Mouse (Mus musculus) liver (tissue): ENCODE measurements around the gene Abhd14b.
A peak's percentile ranks its signal among the peaks of the same experiment; 100 is the strongest.

Experiments
- DNase-seq: peaks from one replicate; pipeline ENCODE4 v3.0.0-alpha.2; 2020; ENCODE audit warnings: mixed read lengths

The Abhd14b gene

DNA sequence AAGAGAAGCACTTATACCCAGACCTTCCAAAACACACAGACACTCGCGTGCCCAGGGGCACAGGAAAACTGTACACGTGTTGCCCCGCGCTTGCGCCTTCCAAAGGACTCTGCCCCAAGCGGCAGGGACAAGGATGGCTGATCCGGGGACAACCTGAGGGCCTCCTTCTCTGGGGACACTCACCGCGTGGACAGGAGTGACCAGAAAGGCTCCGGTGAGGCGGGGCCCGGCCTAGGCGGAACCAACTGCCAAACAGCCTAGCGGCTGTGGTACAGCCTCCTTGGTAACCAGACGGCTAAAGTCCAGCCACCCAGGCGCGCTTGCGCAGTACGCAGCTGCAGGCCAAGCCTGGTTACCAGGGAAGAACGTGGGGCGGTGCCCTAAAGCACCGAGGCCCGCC, at the start of gene Abhd14b, which contains the start of gene Abhd14a:
Abhd14b (plus strand) TSS at position 112 of the 400 bp plus-strand sequence.
Abhd14a (minus strand) TSS at position 331 of the 400 bp plus-strand sequence.
- peak; percentile 90 for DNase-seq

DNA sequence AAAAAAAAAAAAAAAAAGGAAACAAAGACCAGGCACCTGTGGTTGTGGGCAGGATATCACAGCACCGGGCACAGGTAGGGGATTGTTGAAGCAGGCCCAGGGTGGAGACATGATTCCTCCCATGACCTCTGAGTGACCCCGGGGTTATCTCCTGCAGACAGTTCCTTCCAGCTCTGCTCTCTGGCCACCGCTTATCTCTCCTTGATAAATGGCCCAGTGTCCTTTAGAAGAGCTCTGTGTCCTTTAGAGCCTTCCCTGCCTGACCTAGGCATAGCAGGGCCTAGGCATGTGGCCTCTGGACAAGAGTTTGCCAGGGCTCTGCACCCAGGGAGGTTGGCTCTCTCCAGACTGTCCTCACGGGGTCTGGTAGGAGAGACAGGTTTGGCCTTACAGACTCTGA, 49.5 kb upstream of the Abhd14b start:
- DNase-seq = peak; percentile 73

GRCm38 (mm10) chr9:106398667-106399311, 48.5 kb upstream of the Abhd14b start:
- DNase-seq = peak; percentile 75

- DNase-seq = peak; percentile 51
These were observed 47.5 kb upstream of the Abhd14b start for GRCm38 (mm10) chr9:106399808-106400207.

DNA sequence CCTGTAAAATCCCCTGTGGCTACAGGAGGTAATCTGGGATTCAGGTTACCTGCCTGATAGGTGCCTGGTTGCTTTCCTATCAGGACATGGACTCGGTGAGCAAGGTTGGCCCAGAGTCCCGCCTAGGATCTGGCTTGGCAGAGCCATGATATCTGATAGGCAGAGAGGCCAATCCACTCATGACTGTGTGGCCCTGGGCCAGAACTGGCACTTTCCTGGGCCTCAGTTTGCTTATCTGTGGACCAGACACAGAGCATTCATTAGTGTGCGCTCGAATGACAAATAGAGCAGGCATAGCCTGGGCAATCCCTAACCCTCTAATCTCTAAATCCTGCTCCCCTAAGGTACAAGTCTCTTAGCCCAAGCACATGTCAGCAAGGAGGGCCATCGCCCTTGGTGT, 45.1 kb upstream of the Abhd14b start:
- DNase-seq = peak; percentile 45

DNA sequence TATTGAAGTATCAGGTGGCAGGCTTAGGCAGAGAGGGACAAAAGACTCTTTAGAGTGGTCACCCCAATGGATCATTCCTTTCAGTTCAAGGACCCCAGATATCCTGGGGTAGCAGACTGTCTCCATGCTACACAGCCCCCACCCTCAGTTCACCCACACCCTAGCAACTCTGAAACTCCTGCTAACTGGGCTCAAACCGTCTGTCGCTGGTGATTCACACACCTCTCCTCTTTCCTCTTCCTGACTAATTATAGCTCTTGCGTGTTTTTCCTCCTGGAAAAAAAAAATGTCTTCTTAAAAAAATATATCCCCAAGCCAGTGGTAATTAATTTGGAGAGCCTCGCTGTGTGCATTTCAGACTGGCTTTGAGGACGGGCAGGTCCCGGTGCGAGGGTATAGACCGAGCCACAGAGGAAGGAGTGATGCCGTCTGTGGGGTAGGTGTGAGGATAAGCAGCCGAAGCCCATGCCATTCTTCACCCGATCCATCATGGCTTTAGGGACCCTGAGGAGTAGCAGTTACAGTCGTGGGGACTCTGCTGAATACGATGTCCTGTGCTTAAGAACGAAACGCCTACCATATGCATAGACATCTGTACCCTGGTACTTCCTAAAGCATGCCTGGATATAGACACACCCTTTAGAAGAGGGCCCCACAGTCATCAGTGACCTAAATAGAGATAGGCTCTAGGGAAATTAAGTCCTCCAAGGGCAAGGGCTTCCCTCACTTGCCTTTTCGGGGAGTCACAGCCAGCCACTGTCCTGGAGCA, 44.5 kb upstream of the Abhd14b start:
- no peak for DNase-seq

DNA sequence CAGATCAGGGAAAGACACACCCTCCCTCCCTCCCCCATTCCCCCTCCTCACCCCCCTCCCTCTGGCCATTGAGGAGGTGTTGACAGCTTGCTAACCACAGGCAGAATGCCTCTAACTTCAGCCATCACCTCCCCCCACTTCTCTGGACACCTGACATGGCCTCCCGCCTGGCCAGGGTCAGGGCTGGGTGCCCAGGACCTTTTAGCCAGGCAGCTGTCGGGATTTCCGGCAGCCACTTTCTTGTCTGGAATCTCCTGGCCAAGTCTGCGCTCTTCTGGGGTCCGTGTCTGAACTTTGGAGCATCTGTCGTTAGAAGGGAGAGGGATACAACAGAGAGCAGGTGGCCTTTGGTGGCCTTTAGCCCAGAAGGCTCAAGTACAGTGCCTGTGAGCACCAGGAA, 42.0 kb upstream of the Abhd14b start:
- DNase-seq = no peak

- DNase-seq = no peak
These were observed 40.7 kb upstream of the Abhd14b start for GRCm38 (mm10) chr9:106406443-106407078.

- DNase-seq = no peak
These were observed 38.2 kb upstream of the Abhd14b start for GRCm38 (mm10) chr9:106409096-106409495.

DNA sequence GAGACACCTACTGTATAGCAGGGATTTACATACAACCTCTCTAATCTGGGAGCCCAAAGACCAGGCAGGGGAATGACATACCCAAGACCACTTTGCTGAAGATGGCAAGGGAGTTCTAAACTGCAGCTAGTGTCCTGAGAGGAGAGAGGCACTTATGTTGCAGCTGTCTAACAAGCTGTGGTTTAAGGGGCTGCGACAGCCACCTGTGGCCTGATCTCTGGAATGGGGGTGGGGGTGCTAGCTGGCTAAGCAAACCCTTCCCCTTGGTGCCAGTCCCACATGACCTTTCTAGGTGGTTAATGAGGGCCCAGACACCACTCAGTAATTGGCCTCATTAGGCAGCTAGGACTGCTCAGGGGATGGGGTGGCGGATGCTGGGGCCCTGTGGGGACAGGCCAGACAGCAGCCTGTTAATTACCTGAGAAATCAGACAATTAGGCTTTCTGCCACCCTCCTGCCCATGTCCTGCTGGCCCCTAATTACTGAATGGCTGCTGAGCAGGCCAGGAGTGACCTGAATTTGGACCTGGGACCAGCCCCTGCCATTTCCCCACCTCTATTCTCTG, 37.1 kb upstream of the Abhd14b start:
- DNase-seq = no peak

DNA sequence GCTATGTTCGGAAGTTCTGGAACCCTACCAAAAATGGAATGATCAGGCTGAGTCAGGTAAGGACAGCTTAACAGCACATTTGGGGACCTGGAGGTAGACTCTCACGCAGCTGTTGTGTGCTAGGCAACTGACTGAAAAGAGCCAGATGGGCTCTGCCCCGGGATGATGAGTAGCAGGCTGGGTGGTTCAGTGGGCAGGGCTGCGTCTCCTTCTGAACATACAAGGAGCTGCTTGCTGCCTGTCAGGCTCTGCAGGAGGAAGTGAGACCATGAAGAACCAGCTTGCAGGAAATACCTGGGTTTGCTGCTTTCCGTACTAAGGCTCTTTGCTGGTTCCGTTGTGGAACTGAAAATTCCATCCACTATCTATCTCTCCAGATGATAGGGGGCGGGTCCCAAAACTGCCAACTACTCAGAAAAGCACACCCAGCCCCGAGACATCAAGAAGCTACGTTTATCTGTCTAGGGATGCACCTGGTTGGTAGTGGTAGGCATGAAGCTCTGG, 36.1 kb upstream of the Abhd14b start:
- DNase-seq = peak; percentile 82

GRCm38 (mm10) chr9:106411729-106412128, 35.5 kb upstream of the Abhd14b start:
- peak; percentile 74 for DNase-seq

GRCm38 (mm10) chr9:106412210-106412609, 35.0 kb upstream of the Abhd14b start:
- no peak for DNase-seq

GRCm38 (mm10) chr9:106413606-106414005, 33.7 kb upstream of the Abhd14b start:
- no peak for DNase-seq

- DNase-seq = no peak
These were observed 30.4 kb upstream of the Abhd14b start for GRCm38 (mm10) chr9:106416826-106417225.

DNA sequence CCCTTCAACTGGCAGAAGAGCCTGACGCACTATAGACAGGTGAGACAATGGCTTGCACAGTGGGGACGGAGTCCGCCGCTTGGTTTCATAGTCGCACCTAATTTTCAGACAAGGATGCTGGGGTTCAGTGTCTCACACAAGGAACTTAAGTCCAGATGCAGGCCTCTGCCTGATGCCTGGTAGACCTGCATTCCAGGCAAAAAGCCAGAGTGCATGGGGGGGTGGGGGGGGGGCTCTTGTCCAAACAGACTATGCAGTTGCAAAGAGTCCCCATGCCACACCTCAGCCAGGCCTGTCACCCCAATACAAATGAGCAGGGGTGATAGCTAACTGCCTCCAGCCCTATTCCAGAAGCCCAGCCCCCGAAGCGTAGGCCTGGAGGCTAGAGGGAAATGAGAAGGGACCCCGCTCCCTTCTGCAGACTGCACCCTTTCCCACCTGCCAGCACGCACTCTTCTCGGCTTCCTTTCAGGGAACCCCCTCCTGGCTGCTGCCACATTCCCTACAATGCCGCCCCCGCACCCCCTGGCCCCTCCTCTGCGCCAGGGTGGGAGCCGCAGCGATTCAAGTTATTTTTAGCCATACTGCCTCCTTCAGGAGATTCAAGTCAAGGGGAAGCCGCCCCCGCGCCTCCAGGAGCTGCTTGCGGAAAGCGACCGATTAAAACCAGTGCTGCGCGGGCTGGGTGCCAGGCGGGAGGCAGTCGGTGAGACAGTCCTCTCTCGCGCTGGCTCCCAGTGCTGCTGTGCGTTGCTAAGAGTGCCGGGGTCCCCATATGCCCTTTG, 29.2 kb upstream of the Abhd14b start:
- DNase-seq = peak; percentile 71

DNA sequence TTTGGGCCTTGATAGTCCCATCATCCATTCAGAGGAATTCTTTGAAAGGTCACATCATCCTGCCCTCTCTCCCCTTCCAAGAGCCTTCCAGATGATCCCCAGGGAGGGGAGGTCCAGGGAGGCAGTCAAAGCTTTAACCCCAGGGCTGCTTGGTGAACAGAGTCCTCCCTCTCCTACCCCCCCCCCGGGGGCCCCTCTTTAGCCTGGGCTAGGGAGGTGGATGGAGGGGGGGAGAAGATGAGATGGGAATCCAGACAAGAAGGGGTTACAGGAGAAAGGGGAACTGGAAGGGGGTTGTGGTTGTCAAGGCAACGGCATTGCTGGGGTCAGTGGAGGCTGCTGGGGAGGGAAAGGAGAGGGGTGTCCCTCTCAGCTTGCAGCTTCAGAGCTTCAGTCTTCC, 26.7 kb upstream of the Abhd14b start:
- peak; percentile 26 for DNase-seq

DNA sequence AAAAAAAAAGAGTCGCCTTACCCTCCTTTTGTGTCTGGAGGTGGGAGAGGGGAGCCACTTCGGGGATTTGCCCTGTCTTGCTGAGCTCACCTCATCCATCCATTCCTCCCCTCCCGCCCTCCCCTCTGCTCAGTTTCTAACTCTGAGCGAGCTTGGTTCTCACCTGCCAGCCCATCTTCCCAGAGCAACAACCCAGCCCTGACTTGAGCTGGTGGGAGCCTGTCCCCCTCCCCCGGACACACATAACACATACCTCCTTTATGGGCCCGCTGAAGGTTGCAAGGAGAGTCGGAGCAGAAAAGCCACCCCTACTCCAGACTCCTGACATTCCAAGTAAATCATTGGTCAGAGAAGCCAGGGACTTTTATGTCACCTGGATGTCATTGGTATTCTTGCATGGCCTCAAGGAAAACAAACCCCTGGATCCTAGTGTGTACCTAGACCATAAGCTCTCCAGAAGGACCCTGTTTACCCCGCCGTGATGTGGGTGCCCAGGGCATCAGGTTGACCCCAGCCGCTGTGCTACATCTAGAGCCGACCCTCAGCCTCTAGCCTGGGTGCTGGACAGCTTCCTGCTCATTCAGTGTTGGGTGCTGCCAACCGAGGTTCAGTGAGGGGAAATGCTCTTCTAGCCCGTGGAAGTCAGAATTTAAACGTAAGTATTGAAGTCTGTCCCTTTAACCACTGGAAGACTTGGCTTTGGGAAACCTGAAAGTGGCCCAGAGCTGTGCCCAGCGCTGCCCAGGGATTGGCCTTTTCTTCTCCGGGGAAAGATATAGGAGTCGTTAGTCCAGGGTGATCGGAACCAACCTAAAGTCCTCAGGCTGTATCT, 26.0 kb upstream of the Abhd14b start:
- no peak for DNase-seq

DNA sequence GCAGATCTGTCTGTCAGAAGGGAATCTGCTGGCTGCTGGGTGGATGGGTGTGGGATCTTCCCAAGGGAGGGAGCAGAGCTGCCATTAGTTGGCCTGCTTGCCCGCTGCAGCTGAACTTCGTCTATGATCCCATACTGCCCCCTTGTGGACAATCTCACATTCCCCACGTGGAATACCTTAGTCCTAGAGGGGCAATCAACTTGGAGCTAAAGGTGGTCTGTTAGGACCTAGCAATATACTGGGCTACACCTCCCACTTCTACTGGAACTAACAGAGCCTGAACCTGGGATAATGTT, 25.4 kb upstream of the Abhd14b start:
- peak; percentile 82 for DNase-seq

DNA sequence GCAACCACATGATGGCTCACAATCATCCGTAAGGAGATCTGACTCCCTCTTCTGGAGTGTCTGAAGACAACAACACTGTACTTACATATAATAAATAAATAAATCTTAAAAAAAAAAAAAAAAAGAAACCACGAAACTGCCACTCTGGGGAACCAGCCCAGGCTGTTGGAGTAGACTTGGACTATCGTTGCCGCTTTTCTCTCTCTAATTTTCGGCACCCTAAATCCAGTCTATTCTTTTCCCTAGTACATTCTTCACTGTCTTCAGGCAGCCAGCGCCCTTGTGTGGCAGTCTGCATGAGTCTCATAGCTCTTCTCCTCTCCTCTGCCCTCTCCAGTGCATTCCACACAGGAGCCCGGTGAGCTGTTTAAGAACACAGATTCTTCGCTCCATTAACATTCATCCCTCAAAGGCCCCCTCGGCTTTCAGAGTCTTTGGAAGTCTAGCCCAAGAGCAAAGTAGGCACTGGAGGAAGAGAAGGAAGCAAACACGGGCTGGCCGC, 18.5 kb upstream of the Abhd14b start:
- no peak for DNase-seq

GRCm38 (mm10) chr9:106429221-106430014, 17.8 kb upstream of the Abhd14b start, which contains the start of gene Rpl29:
TSS of gene Rpl29 (plus strand) at chr9:106429454.
- DNase-seq = peak; percentile 94
